Mouse (Mus musculus) liver, embryonic 16.5 days (tissue): Measurements from ENCODE around the gene Cd300ld3. TPM values are rescaled to one million over a fixed set of nuclear protein-coding genes. Genes with fewer than 3 reads are reported as not detected.

ENCODE experiments used
- ATAC-seq: fragments of 200-750 bp; cut with Nextera tagmentation; 2 replicates; pipeline ENCODE4 v1.8.0; 2017; ENCODE audit warnings: low read depth, mild to moderate bottlenecking, moderate number of reproducible peaks, moderate library complexity
- H3K27ac ChIP-seq: fragments of 300-500 bp; sonication (generic); 2 replicates; pipeline ENCODE4 v1.5.1; 2014; ENCODE audit warnings: mild to moderate bottlenecking, low read length
- H3K27me3 ChIP-seq: fragments of 300-500 bp; sonication (generic); 2 replicates; pipeline ENCODE4 v1.6.1; 2014; ENCODE audit warnings: low read depth, low read length, mixed read lengths; ENCODE audit not compliant: control insufficient read depth, insufficient read depth
- H3K36me3 ChIP-seq: fragments of 300-500 bp; sonication (generic); 2 replicates; pipeline ENCODE4 v1.6.1; 2014; ENCODE audit warnings: mild to moderate bottlenecking; ENCODE audit not compliant: control insufficient read depth, insufficient read depth
- H3K4me1 ChIP-seq: fragments of 300-500 bp; sonication (generic); 2 replicates; pipeline ENCODE4 v1.6.1; 2014; ENCODE audit warnings: low read depth, low read length, mixed read lengths; ENCODE audit not compliant: control insufficient read depth
- H3K4me2 ChIP-seq: fragments of 300-500 bp; sonication (generic); 2 replicates; pipeline ENCODE4 v1.6.1; 2014; ENCODE audit warnings: low read depth, low read length, mixed read lengths
- H3K4me3 ChIP-seq: fragments of 300-500 bp; sonication (generic); 2 replicates; pipeline ENCODE4 v1.5.1; 2014; ENCODE audit warnings: low read depth, mild to moderate bottlenecking, low read length
- H3K9ac ChIP-seq: fragments of 300-500 bp; sonication (generic); 2 replicates; pipeline ENCODE4 v1.6.1; 2014; ENCODE audit warnings: low read depth, low read length
- H3K9me3 ChIP-seq: fragments of 300-500 bp; sonication (generic); replicated peaks from 2 replicates; pipeline ENCODE4 v1.6.1; 2016; ENCODE audit warnings: low read length; ENCODE audit not compliant: control insufficient read depth
- WGBS: fragments of 180-500 bp; shearing (Covaris S2); extraction: QIAGEN DNeasy Blood & Tissue Kit; methylation state at CpG from one replicate; pipeline ENCODE4 v1.1.7; 2014; ENCODE audit not compliant: insufficient replicate concordance; 5-methylcytosine and 5-hydroxymethylcytosine counted together
- polyA plus RNA-seq: library from polyadenylated mRNA; unstranded; fragments of >200 nt; fragmentation: Nextera tagmentation; extraction: Ambion mirVana; gene quantifications from 2 replicates; pipeline ENCODE4 v1.2.1, GENCODE M21; 2015

Gene Cd300ld3
- polyA plus RNA-seq, 1 experiment from 2014 or later = not detected

DNA sequence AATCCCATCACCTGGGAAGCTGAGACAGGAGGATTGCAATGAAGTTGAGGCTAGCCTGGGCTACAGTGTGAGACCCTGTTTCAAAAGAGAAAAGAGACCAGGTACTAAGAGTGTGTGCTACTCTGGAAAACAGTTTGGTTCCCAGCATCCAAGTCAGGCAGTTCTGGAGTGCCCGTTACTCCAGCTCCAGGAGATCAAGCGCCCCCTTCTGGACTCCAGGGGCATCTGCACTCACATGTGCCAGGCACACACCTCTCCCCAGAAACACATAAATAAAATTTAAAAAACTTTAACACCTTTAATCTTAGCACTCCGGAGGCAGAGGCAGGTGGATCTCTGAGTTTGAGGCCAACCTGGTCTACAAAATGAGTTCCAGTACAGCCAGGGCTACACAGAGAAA lies 33.2 kb upstream of the Cd300ld3 start:
- no peaks in the 10 kb centered on the region for H3K36me3 ChIP-seq
- no peak overlapping the region for H3K4me3 ChIP-seq
- H3K27ac ChIP-seq = no peak overlapping the region
- ATAC-seq = no peak
- H3K9me3 ChIP-seq = no peaks in the 10 kb centered on the region
- H3K27me3 ChIP-seq = no peaks in the 10 kb centered on the region; the same call in 1 of the 2 replicates
- no peaks in the 10 kb centered on the region for H3K4me1 ChIP-seq
- H3K4me2 ChIP-seq = no peak overlapping the region
- no peak overlapping the region for H3K9ac ChIP-seq
- 41% methylated on average over 3 of the region's 3 CpGs for WGBS

GRCm38 (mm10) chr11:115080886-115081285 lies 32.7 kb upstream of the Cd300ld3 start:
- Histone ChIP-seq H3K27ac (no peak overlapping the region), H3K4me1 (no peaks in the 10 kb centered on the region), H3K9ac (no peak overlapping the region), H3K4me3 (no peak overlapping the region), H3K27me3 (no peaks in the 10 kb centered on the region; the same call in 1 of the 2 replicates), H3K36me3 (no peaks in the 10 kb centered on the region), H3K4me2 (no peak overlapping the region), H3K9me3 (no peaks in the 10 kb centered on the region)
- WGBS = 25% methylated on average over 13 of the region's 13 CpGs
- no peak for ATAC-seq

DNA sequence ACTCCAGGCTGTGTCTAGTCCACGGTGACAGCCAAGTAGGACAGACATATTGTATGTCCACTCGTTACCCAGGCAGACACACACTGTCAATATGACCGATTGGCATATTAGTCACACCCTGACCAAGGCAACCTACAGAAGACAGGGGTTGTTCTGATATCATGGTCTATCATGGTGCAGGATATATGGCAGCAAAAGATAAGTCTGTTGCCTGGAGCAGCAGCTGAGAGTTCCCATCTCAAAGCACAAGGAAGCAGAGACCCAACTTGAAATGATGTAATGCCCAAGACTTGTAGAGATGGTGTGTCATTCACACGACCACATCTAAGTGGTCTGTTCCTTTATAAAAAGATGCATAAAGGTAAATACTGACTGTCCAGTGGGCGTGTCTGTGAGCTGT lies 30.5 kb upstream of the Cd300ld3 start:
- Histone ChIP-seq H3K27me3 (no peaks in the 10 kb centered on the region; the same call in 1 of the 2 replicates), H3K36me3 (no peaks in the 10 kb centered on the region), H3K27ac (no peak overlapping the region), H3K9me3 (no peaks in the 10 kb centered on the region), H3K9ac (no peak overlapping the region), H3K4me2 (no peak overlapping the region), H3K4me1 (peaks cover 4% of the 10 kb centered on the region; the same call in 1 of the 2 replicates), H3K4me3 (no peak overlapping the region)
- WGBS = 37% methylated on average over 5 of the region's 5 CpGs
- no peak for ATAC-seq

GRCm38 (mm10) chr11:115077436-115077835 lies 29.2 kb upstream of the Cd300ld3 start:
- Histone ChIP-seq H3K4me2 (no peak overlapping the region), H3K27me3 (no peaks in the 10 kb centered on the region), H3K9me3 (no peaks in the 10 kb centered on the region), H3K4me1 (peaks cover 4% of the 10 kb centered on the region; the same call in 1 of the 2 replicates), H3K27ac (no peak overlapping the region), H3K9ac (no peak overlapping the region), H3K36me3 (no peaks in the 10 kb centered on the region), H3K4me3 (no peak overlapping the region)
- no peak for ATAC-seq
- 83% methylated on average over 1 of the region's 1 CpGs for WGBS

DNA sequence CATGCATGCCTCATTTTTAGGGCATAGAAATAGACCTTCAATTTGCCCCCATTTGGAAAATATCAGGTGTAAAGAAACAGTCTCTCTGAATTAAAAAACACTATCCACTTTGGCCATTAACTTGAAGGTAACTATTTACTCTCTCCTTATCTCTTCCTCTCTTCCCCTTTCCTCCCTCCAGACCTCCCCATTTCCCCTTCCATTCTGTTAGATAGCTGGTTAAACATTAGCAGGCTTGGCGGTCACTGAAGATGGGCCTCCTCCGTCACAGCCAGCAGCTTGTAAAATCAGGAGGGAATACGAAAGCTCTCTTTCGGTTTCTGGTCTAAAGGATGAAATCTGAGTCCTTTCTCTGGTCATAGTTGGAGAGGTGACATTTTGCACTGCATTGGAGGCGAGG lies 27.6 kb upstream of the Cd300ld3 start:
- H3K36me3 ChIP-seq = no peaks in the 10 kb centered on the region
- peak overlapping the region; percentile 55 for H3K27ac ChIP-seq
- H3K9me3 ChIP-seq = no peaks in the 10 kb centered on the region
- no peak overlapping the region for H3K9ac ChIP-seq
- no peaks in the 10 kb centered on the region for H3K27me3 ChIP-seq
- peak overlapping the region; percentile 1; the same call in 1 of the 2 replicates for H3K4me2 ChIP-seq
- 15% methylated on average over 5 of the region's 5 CpGs for WGBS
- no peak overlapping the region for H3K4me3 ChIP-seq
- peak; percentile 58 for ATAC-seq
- H3K4me1 ChIP-seq = peaks cover 4% of the 10 kb centered on the region

- H3K27me3 ChIP-seq = no peaks in the 10 kb centered on the region
- WGBS = 13% methylated on average over 7 of the region's 7 CpGs
- H3K9me3 ChIP-seq = no peaks in the 10 kb centered on the region
- H3K36me3 ChIP-seq = no peaks in the 10 kb centered on the region
- peaks cover 4% of the 10 kb centered on the region for H3K4me1 ChIP-seq
- H3K4me2 ChIP-seq = no peak overlapping the region
- H3K9ac ChIP-seq = no peak overlapping the region
- no peak overlapping the region for H3K4me3 ChIP-seq
- peak; percentile 60 for ATAC-seq
- H3K27ac ChIP-seq = peak overlapping the region; percentile 55
Measured at GRCm38 (mm10) chr11:115075407-115075806, 27.2 kb upstream of the Cd300ld3 start.

GRCm38 (mm10) chr11:115073002-115073401 lies 24.8 kb upstream of the Cd300ld3 start:
- H3K36me3 ChIP-seq = no peaks in the 10 kb centered on the region
- WGBS = 57% methylated on average over 5 of the region's 5 CpGs
- no peak overlapping the region for H3K4me3 ChIP-seq
- no peak overlapping the region for H3K27ac ChIP-seq
- no peaks in the 10 kb centered on the region for H3K27me3 ChIP-seq
- ATAC-seq = no peak
- H3K9me3 ChIP-seq = no peaks in the 10 kb centered on the region
- H3K4me1 ChIP-seq = peaks cover 4% of the 10 kb centered on the region
- no peak overlapping the region for H3K4me2 ChIP-seq
- no peak overlapping the region for H3K9ac ChIP-seq

- WGBS = 15% methylated on average over 14 of the region's 14 CpGs
- H3K9me3 ChIP-seq = no peaks in the 10 kb centered on the region
- H3K4me1 ChIP-seq = peaks cover 4% of the 10 kb centered on the region
- no peak for ATAC-seq
- H3K27ac ChIP-seq = no peak overlapping the region
- no peaks in the 10 kb centered on the region for H3K36me3 ChIP-seq
- no peaks in the 10 kb centered on the region for H3K27me3 ChIP-seq
- H3K4me3 ChIP-seq = no peak overlapping the region
- no peak overlapping the region for H3K9ac ChIP-seq
- 0 out of 2 replicates have a peak overlapping the region, but pooled peaks have one; percentile 0 for H3K4me2 ChIP-seq
Measured at GRCm38 (mm10) chr11:115071631-115072294, 23.6 kb upstream of the Cd300ld3 start.

DNA sequence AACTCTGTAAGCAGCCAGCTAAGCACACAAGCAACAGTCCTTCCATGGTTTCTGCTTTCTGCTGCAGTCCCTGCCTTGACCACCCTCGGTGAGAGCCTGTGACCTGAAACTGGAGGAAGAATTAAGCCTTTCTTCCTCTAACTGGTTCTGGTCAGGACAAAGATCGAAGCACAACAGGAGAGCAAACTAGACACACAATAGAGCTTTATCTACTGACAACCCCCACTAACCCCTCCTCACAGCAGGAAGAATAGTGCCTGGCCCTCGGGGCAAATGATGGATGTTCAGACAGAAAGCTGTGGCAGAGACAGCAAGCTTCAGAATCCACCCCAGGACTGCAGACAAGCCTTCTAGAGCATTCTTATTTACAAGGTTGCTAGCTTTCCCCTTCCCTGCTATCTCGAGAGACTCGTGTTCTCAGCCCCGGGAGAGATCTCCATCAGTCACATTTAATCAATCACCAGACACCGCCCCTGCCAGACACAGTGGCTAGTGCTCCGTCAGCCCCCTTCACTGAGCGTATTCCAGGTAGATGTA lies 22.9 kb upstream of the Cd300ld3 start:
- Histone ChIP-seq H3K9ac (no peak overlapping the region), H3K27me3 (no peaks in the 10 kb centered on the region), H3K9me3 (no peaks in the 10 kb centered on the region), H3K4me1 (peaks cover 4% of the 10 kb centered on the region), H3K27ac (no peak overlapping the region), H3K4me2 (no peak overlapping the region), H3K36me3 (no peaks in the 10 kb centered on the region), H3K4me3 (no peak overlapping the region)
- WGBS = 11% methylated on average over 9 of the region's 9 CpGs
- ATAC-seq = no peak
